Mouse (Mus musculus) cerebellum, postnatal 25 days (tissue): ENCODE measurements around the gene Ogdhl.
A peak's percentile ranks its signal among the peaks of the same experiment; 100 is the strongest.

ENCODE experiments used
- DNase-seq, 2 experiments: peaks; one replicate each; pipeline ENCODE4 v3.0.0; 2021; ENCODE audit warnings: mixed read lengths in 2 of 2

Gene Ogdhl

DNA sequence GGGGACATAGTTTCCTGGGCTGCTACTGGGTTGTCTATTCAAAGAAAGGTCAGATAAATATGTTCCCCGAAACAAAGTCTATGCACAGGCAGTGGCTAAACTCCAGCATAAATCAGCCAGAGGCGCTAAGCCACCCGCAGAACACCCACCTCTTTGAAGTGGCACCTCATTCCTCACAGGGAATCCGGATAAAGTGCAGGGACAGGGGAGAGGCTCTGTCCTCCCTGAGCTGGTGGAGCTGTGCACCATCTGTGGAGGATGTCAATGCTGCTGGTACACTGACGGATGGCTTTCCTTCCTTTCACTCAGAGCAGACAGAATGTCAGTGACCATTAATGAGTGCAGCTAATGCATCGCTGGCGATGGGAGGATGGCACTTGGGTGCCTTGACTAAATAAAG is 59.2 kb downstream of the Ogdhl start:
- DNase-seq: peak; percentile 53 to 61

DNA sequence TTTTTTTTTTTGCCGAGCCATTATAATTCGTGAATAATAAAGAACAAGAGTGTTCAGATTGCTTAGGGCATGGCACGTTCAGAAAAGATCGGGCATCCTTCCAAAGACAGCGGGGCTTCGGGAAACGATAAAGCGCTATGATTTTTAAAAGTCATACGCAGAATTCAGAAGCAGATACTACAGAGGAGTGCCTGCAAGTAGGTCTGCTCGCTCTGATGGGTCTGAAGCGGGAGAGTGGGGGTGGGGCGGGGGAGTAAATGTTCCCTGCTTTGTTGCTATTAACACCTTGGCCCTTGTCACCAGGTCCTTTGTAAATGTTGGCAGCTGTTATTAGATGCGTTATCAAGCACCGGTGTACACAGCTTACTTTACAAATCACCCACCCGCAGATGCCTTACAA is 59.8 kb downstream of the Ogdhl start:
- peak; percentile 27 to 53 for DNase-seq

DNA sequence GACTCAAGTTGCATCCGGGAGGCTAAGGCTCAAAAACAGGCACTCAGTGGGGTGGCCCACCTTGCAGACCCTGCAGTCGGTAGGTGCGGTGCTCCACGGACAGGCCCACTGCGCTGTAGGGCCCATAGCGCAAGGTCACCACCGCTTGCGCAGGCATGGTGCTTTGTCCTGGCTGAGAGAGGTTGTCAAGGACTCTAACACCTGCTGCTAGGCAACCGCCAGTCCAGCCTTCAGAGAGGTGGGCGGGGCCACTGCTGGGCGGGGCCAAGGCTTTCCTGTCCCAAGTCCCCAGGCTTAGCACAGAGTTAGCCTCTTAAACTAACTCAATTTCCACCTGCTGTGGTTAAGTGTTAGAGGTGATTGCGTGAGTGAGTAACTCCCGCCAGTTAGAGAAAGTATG is 66.4 kb downstream of the Ogdhl start, which contains the start of gene 1700024G13Rik:
TSS of gene 1700024G13Rik (minus strand) at position 196 of the 400 bp plus-strand sequence.
- DNase-seq: peak in 1 of 2 experiments; percentile 18
